Mouse (Mus musculus) limb, embryonic 11.5 days (tissue): Measurements from ENCODE around the gene Smyd3. TPM values are rescaled to one million over a fixed set of nuclear protein-coding genes. Genes with fewer than 3 reads are reported as not detected.
A peak's percentile ranks its signal among the peaks of the same experiment; 100 is the strongest.

ENCODE experiments used
- ATAC-seq: fragments of 200-750 bp; cut with Nextera tagmentation; 2 replicates; pipeline ENCODE4 v1.8.0; 2017; ENCODE audit warnings: low read depth; ENCODE audit not compliant: insufficient number of reproducible peaks, low FRiP score, low TSS enrichment
- DNase-seq: peaks from one replicate; pipeline ENCODE4 v3.0.0-alpha.2; 2015; ENCODE audit warnings: low spot score
- H3K27ac ChIP-seq: fragments of 300-500 bp; sonication (generic); replicated peaks from 2 replicates; pipeline ENCODE4 v1.5.1; 2014; ENCODE audit warnings: low read depth, mild to moderate bottlenecking, low read length
- H3K27me3 ChIP-seq: fragments of 300-500 bp; sonication (generic); 2 replicates; pipeline ENCODE4 v1.6.1; 2014; ENCODE audit warnings: mild to moderate bottlenecking, low read length, mixed read lengths; ENCODE audit not compliant: control insufficient read depth, insufficient read depth
- H3K36me3 ChIP-seq: fragments of 300-500 bp; sonication (generic); 2 replicates; pipeline ENCODE4 v1.6.1; 2014; ENCODE audit warnings: mild to moderate bottlenecking, low read length, moderate library complexity, mixed read lengths; ENCODE audit not compliant: control insufficient read depth, insufficient read depth
- H3K4me1 ChIP-seq: fragments of 300-500 bp; sonication (generic); 2 replicates; pipeline ENCODE4 v1.6.1; 2014; ENCODE audit warnings: low read length, mixed read lengths; ENCODE audit not compliant: control insufficient read depth, insufficient read depth
- H3K4me2 ChIP-seq: fragments of 300-500 bp; sonication (generic); 2 replicates; pipeline ENCODE4 v1.6.1; 2014; ENCODE audit warnings: low read depth, mild to moderate bottlenecking, moderate library complexity; ENCODE audit not compliant: severe bottlenecking
- H3K4me3 ChIP-seq: fragments of 300-500 bp; sonication (generic); 2 replicates; pipeline ENCODE4 v1.5.1; 2014; ENCODE audit warnings: low read depth, low read length
- H3K9ac ChIP-seq: fragments of 300-500 bp; sonication (generic); 2 replicates; pipeline ENCODE4 v1.6.1; 2014; ENCODE audit warnings: mild to moderate bottlenecking, low read length
- H3K9me3 ChIP-seq: fragments of 300-500 bp; sonication (generic); 2 replicates; pipeline ENCODE4 v1.6.1; 2016; ENCODE audit warnings: low read length; ENCODE audit not compliant: control insufficient read depth
- WGBS: fragments of 180-500 bp; shearing (Covaris S2); extraction: QIAGEN DNeasy Blood & Tissue Kit; methylation state at CpG from one replicate; pipeline ENCODE4 v1.1.7; 2014; 5-methylcytosine and 5-hydroxymethylcytosine counted together
- polyA plus RNA-seq: library from polyadenylated mRNA; unstranded; fragments of >200 nt; fragmentation: Nextera tagmentation; extraction: Ambion mirVana; gene quantifications from 2 replicates; pipeline ENCODE4 v1.2.1, GENCODE M21; 2014

The Smyd3 gene
- polyA plus RNA-seq, 1 experiment from 2014 or later, result 25.6 TPM

DNA sequence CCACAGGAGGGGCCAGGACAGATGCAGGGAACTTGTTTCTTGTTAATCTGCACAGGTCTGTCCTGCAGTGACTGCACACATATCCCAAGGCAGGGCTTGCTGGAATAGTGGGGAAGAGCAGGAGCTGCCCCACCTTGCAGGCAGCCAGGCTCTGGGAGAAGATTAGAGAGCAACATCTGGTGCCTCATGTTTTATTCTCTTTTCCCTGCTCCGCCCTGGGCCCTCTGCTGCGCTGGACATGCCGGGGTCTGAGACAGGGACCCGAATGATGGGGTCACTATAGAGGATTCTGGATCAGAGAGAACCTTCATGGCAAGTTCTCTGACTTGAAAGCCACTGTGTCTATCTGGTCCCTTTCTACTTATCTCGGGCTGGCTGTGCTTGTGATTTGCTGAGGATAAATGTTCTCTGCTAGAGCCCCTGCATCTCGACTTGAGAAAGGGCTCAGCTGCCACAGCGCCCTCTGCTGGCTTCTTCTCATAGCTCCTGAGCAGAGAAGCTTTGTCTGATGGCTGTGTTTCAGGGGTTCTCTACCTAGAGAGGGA, 557.8 kb downstream of the Smyd3 start:
- 0 out of 2 replicates have a peak overlapping the region, but pooled peaks have one; percentile 23 for H3K27ac ChIP-seq
- no peaks in the 10 kb centered on the region for H3K36me3 ChIP-seq
- no peaks in the 10 kb centered on the region for H3K27me3 ChIP-seq
- peaks cover 8% of the 10 kb centered on the region; the same call in 1 of the 2 replicates for H3K4me1 ChIP-seq
- H3K9ac ChIP-seq, result no peak overlapping the region
- no peak overlapping the region for H3K4me2 ChIP-seq
- ATAC-seq (peak; percentile 65), DNase-seq (peak; percentile 96)
- no peak overlapping the region for H3K4me3 ChIP-seq
- 45% methylated on average over 7 of the region's 7 CpGs for WGBS
- no peaks in the 10 kb centered on the region for H3K9me3 ChIP-seq

DNA sequence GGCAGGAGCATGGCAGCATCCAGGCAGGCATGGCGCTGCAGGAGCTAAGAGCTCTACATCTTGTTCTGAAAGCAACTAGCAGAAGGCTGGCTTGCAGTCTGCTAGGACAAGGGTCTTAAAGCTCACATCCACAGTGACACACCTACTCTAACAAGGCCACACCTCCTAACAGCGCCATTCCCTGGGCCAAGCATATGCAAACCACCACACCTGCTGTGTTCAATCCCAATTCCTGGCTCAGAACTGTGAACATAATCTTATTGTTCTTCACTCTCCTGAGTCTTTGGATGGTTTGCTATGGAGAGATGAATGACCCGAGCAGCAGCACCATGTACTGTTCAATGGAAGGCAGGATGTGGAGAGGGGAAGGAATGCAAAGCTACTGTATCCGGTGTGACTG, 559.2 kb downstream of the Smyd3 start:
- no peaks in the 10 kb centered on the region for H3K9me3 ChIP-seq
- ATAC-seq (no peak), DNase-seq (no peak)
- no peak overlapping the region for H3K4me3 ChIP-seq
- peaks cover 8% of the 10 kb centered on the region; the same call in 1 of the 2 replicates for H3K4me1 ChIP-seq
- WGBS, result 80% methylated on average over 4 of the region's 4 CpGs
- no peak overlapping the region for H3K27ac ChIP-seq
- H3K4me2 ChIP-seq, result no peak overlapping the region
- no peaks in the 10 kb centered on the region for H3K36me3 ChIP-seq
- H3K9ac ChIP-seq, result no peak overlapping the region
- H3K27me3 ChIP-seq, result no peaks in the 10 kb centered on the region

- peak; percentile 62; the same call in 1 of the 2 replicates for ATAC-seq
- Histone ChIP-seq H3K9ac (no peak overlapping the region), H3K4me2 (no peak overlapping the region), H3K36me3 (no peaks in the 10 kb centered on the region), H3K4me1 (peaks cover 15% of the 10 kb centered on the region), H3K9me3 (peaks cover 3% of the 10 kb centered on the region; the same call in 1 of the 2 replicates), H3K4me3 (no peak overlapping the region), H3K27ac (peak overlapping the region; percentile 67), H3K27me3 (no peaks in the 10 kb centered on the region)
- WGBS, result 31% methylated on average over 12 of the region's 12 CpGs
- DNase-seq, result peak; percentile 67
These were observed 564.9 kb downstream of the Smyd3 start for GRCm38 (mm10) chr1:178952910-178953309.

GRCm38 (mm10) chr1:178942251-178942963, 575.4 kb downstream of the Smyd3 start:
- 34% methylated on average over 7 of the region's 7 CpGs for WGBS
- H3K4me3 ChIP-seq, result no peak overlapping the region
- ATAC-seq, result 0 out of 2 replicates have a peak, but pooled peaks have one; percentile 26

GRCm38 (mm10) chr1:178940353-178940752, 577.5 kb downstream of the Smyd3 start:
- Histone ChIP-seq H3K9me3 (no peaks in the 10 kb centered on the region), H3K9ac (no peak overlapping the region), H3K27ac (no peak overlapping the region), H3K4me1 (no peaks in the 10 kb centered on the region; the same call in 1 of the 2 replicates), H3K4me3 (no peak overlapping the region), H3K36me3 (no peaks in the 10 kb centered on the region), H3K4me2 (no peak overlapping the region), H3K27me3 (no peaks in the 10 kb centered on the region)
- ATAC-seq (no peak), DNase-seq (no peak)
- WGBS, result 86% methylated on average over 4 of the region's 4 CpGs

More at GRCm38 (mm10) chr1:178942251-178942963, 575.4 kb downstream of the Smyd3 start:
- Histone ChIP-seq H3K27me3 (no peaks in the 10 kb centered on the region), H3K9ac (no peak overlapping the region), H3K36me3 (no peaks in the 10 kb centered on the region), H3K9me3 (no peaks in the 10 kb centered on the region), H3K4me1 (peaks cover 5% of the 10 kb centered on the region; the same call in 1 of the 2 replicates), H3K27ac (no peak overlapping the region), H3K4me2 (no peak overlapping the region)
- DNase-seq, result no peak

- DNase-seq (no peak), ATAC-seq (no peak)
- Histone ChIP-seq H3K9me3 (no peaks in the 10 kb centered on the region), H3K36me3 (peaks cover 3% of the 10 kb centered on the region; the same call in 1 of the 2 replicates), H3K4me2 (no peak overlapping the region), H3K4me1 (no peaks in the 10 kb centered on the region; the same call in 1 of the 2 replicates), H3K27ac (no peak overlapping the region), H3K4me3 (no peak overlapping the region), H3K9ac (no peak overlapping the region), H3K27me3 (no peaks in the 10 kb centered on the region)
- 94% methylated on average over 2 of the region's 2 CpGs for WGBS
These were observed 580.9 kb downstream of the Smyd3 start for GRCm38 (mm10) chr1:178936976-178937375.

DNA sequence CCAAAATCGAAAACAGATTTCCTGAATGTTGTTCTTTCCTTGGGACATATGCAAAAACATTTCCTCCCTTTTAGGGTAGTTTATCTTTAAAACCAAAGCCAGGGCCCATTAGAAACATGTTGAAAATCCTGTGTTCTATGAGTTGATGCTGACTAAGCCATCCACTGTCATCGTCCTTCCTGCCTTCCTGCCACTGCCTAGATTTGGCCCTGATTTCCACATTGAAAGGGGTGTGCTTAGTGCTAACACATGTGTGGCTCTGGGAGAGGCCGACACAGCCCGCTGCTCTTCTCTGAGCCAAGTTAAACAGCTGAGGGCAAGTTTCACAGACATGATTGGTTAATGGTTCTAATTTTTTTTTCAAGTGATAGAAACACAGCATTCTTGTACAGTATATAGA, 581.4 kb downstream of the Smyd3 start:
- H3K36me3 ChIP-seq, result peaks cover 5% of the 10 kb centered on the region; the same call in 1 of the 2 replicates
- no peak overlapping the region for H3K27ac ChIP-seq
- H3K4me1 ChIP-seq, result no peaks in the 10 kb centered on the region
- H3K9me3 ChIP-seq, result no peaks in the 10 kb centered on the region
- no peak overlapping the region for H3K9ac ChIP-seq
- 70% methylated on average over 4 of the region's 4 CpGs for WGBS
- no peak for DNase-seq
- no peak overlapping the region for H3K4me2 ChIP-seq
- no peak overlapping the region for H3K4me3 ChIP-seq
- no peaks in the 10 kb centered on the region for H3K27me3 ChIP-seq
- no peak for ATAC-seq

- H3K4me2 ChIP-seq, result no peak overlapping the region
- ATAC-seq (no peak), DNase-seq (no peak)
- no peak overlapping the region for H3K27ac ChIP-seq
- H3K4me3 ChIP-seq, result no peak overlapping the region
- 89% methylated on average over 6 of the region's 6 CpGs for WGBS
- H3K27me3 ChIP-seq, result no peaks in the 10 kb centered on the region
- H3K9me3 ChIP-seq, result no peaks in the 10 kb centered on the region
- H3K9ac ChIP-seq, result no peak overlapping the region
- no peaks in the 10 kb centered on the region for H3K4me1 ChIP-seq
- H3K36me3 ChIP-seq, result peaks cover 5% of the 10 kb centered on the region; the same call in 1 of the 2 replicates
These were observed 583.7 kb downstream of the Smyd3 start for GRCm38 (mm10) chr1:178933953-178934637.
